Mouse (Mus musculus) stomach, embryonic 16.5 days (tissue): ENCODE results near the gene Nfkbib. TPM values are rescaled to one million over a fixed set of nuclear protein-coding genes. Genes with fewer than 3 reads are reported as not detected.

Experiments used
- polyA plus RNA-seq: library from polyadenylated mRNA; unstranded; fragments of >200 nt; fragmentation: Nextera tagmentation; extraction: Ambion mirVana; gene quantifications from 2 replicates; pipeline ENCODE4 v1.2.1, GENCODE M21; 2015

The Nfkbib gene
- polyA plus RNA-seq, 1 experiment from 2014 or later, result 37.2 TPM

Other genes starting within 250 kb of the Nfkbib start
- gene Ifnl3, start 244.7 kb downstream of the Nfkbib start, polyA plus RNA-seq, result not detected in 2 replicates
- gene Sycn, start 226.6 kb downstream of the Nfkbib start, polyA plus RNA-seq, result 124 and 215 TPM in 2 replicates
- gene Nccrp1, start 220.3 kb downstream of the Nfkbib start, polyA plus RNA-seq, result 19.7 and 34.8 TPM in 2 replicates
- 10.9 and 11.2 TPM in 2 replicates for gene Samd4b, start 169.4 kb downstream of the Nfkbib start, polyA plus RNA-seq
- 54.8 and 64.4 TPM in 2 replicates for gene Pak4, start 169.3 kb downstream of the Nfkbib start, polyA plus RNA-seq
- 0.16 TPM in 1 of 2 replicates, not detected in the other for gene Acp7, start 136.2 kb downstream of the Nfkbib start, polyA plus RNA-seq
- gene Fbxo27, start 74.7 kb downstream of the Nfkbib start, polyA plus RNA-seq, result 3.8 and 4.8 TPM in 2 replicates
- gene Fbxo17, start 50.7 kb downstream of the Nfkbib start, polyA plus RNA-seq, result 9.0 and 9.1 TPM in 2 replicates
- 117 and 135 TPM in 2 replicates for gene Mrps12, start 25.7 kb downstream of the Nfkbib start, polyA plus RNA-seq
- 22.4 and 22.9 TPM in 2 replicates for gene Sars2, start 25.5 kb downstream of the Nfkbib start, polyA plus RNA-seq
- gene Ccer2, start 11.3 kb downstream of the Nfkbib start, polyA plus RNA-seq, result 0.30 TPM in 1 of 2 replicates, not detected in the other
- gene Sirt2, start 777 bp downstream of the Nfkbib start, polyA plus RNA-seq, result 62.1 and 63.7 TPM in 2 replicates
- 5.0 and 5.9 TPM in 2 replicates for gene Rinl, start 21.5 kb upstream of the Nfkbib start, polyA plus RNA-seq
- 170 and 200 TPM in 2 replicates for gene Hnrnpl, start 41.0 kb upstream of the Nfkbib start, polyA plus RNA-seq
- 227 and 230 TPM in 2 replicates for gene Ech1, start 57.7 kb upstream of the Nfkbib start, polyA plus RNA-seq
- 353 and 382 TPM in 2 replicates for gene Lgals4, start 66.3 kb upstream of the Nfkbib start, polyA plus RNA-seq
- 5.8 and 9.9 TPM in 2 replicates for gene Lgals7, start 96.3 kb upstream of the Nfkbib start, polyA plus RNA-seq
- gene Capn12, start 113.9 kb upstream of the Nfkbib start, polyA plus RNA-seq, result 0.56 and 0.59 TPM in 2 replicates
- gene Actn4, start 194.8 kb upstream of the Nfkbib start, polyA plus RNA-seq, result 413 and 449 TPM in 2 replicates
- gene Eif3k, start 214.4 kb upstream of the Nfkbib start, polyA plus RNA-seq, result 339 and 345 TPM in 2 replicates
- gene Map4k1, start 214.5 kb upstream of the Nfkbib start, polyA plus RNA-seq, result 7.9 and 8.4 TPM in 2 replicates